Comparison of ENCODE assay signal across 7 mouse cellular contexts in genomic region chr12:71016503-71017241, GRCm38 (mm10). TPM values are rescaled to one million over a fixed set of nuclear protein-coding genes. Genes with fewer than 3 reads are reported as not detected.
A peak's percentile ranks its signal among the peaks of the same experiment; 100 is the strongest.
DNase-seq lines count a peak whose midpoint lies in the region; ATAC-seq and TF ChIP-seq lines count a peak whose summit lies in the region.

No protein-coding gene starts in this region.

- H3K4me3 ChIP-seq in MEL (ENCODE audit: control insufficient read depth in 1 of 2, insufficient read depth in 1 of 2, low read depth in 2 of 2, low read length in 2 of 2) = peak overlapping the region; percentile 79 to 83
- peak overlapping the region; percentile 98 for H3K4me3 ChIP-seq in forebrain, embryonic 11.5 days (ENCODE audit: low read depth, low read length)
- peak overlapping the region; percentile 97 for H3K4me3 ChIP-seq in limb, embryonic 13.5 days
- peak overlapping the region; percentile 62 for H3K4me3 ChIP-seq in midbrain, embryonic 15.5 days
- H3K4me3 ChIP-seq in stomach, postnatal 0 days (ENCODE audit: low read depth, low read length) = peak overlapping the region; percentile 98

- H3K27ac ChIP-seq in MEL (ENCODE audit: control insufficient read depth, low read depth, low read length) = peak overlapping the region; percentile 70
- peak overlapping the region; percentile 91 for H3K27ac ChIP-seq in forebrain, embryonic 11.5 days (ENCODE audit: low read depth, low read length)
- H3K27ac ChIP-seq in limb, embryonic 13.5 days = peak overlapping the region; percentile 98
- peak overlapping the region; percentile 82 for H3K27ac ChIP-seq in midbrain, embryonic 15.5 days
- peak overlapping the region; percentile 98 for H3K27ac ChIP-seq in stomach, postnatal 0 days (replicated peaks)

- H3K79me2 ChIP-seq in MEL (ENCODE audit: control insufficient read depth, insufficient read depth, low read length, poor library complexity) = peaks cover 42% of the 10 kb centered on the region

- DNase-seq in MEL (ENCODE audit: low read depth, low spot score) = no peak
- DNase-seq in adrenal gland, postnatal 25 days = peak; percentile 67
- peak; percentile 72 for DNase-seq in forebrain, embryonic 11.5 days (ENCODE audit: low spot score)
- peak; percentile 57 for DNase-seq in heart, postnatal 4 days
- peak; percentile 67 for DNase-seq in stomach, postnatal 0 days (ENCODE audit: low spot score)

- peak overlapping the region; percentile 97 for H3K9ac ChIP-seq in MEL (ENCODE audit: control insufficient read depth, low read depth, low read length, poor library complexity, severe bottlenecking)
- peak overlapping the region; percentile 88 for H3K9ac ChIP-seq in forebrain, embryonic 11.5 days (ENCODE audit: low read length)
- peak overlapping the region; percentile 93 for H3K9ac ChIP-seq in limb, embryonic 13.5 days
- H3K9ac ChIP-seq in midbrain, embryonic 15.5 days = peak overlapping the region; percentile 68
- peak overlapping the region; percentile 97 for H3K9ac ChIP-seq in stomach, postnatal 0 days (ENCODE audit: low read length)

- peak overlapping the region; percentile 69 for H3K4me2 ChIP-seq in forebrain, embryonic 11.5 days (ENCODE audit: low read depth, low read length, severe bottlenecking)
- peak overlapping the region; percentile 74 for H3K4me2 ChIP-seq in limb, embryonic 13.5 days (replicated peaks)
- peak overlapping the region; percentile 89 for H3K4me2 ChIP-seq in midbrain, embryonic 15.5 days
- peak overlapping the region; percentile 76 for H3K4me2 ChIP-seq in stomach, postnatal 0 days (replicated peaks; ENCODE audit: low read depth)

- H3K27me3 ChIP-seq in MEL (ENCODE audit: control insufficient read depth in 1 of 2, insufficient read depth in 2 of 2, low read length in 2 of 2) = no peaks in the 10 kb centered on the region
- no peaks in the 10 kb centered on the region for H3K27me3 ChIP-seq in forebrain, embryonic 11.5 days (ENCODE audit: control insufficient read depth, insufficient read depth, low read length)
- H3K27me3 ChIP-seq in limb, embryonic 13.5 days = no peaks in the 10 kb centered on the region
- H3K27me3 ChIP-seq in midbrain, embryonic 15.5 days (replicated peaks) = no peaks in the 10 kb centered on the region
- no peaks in the 10 kb centered on the region for H3K27me3 ChIP-seq in stomach, postnatal 0 days (ENCODE audit: control insufficient read depth, insufficient read depth, low read length)

- no peak for TF ChIP-seq EP300 in MEL (IDR thresholded peaks at IDR 0.05; ENCODE audit: low read depth in 1 of 2, low read length in 2 of 2)
- no peak for TF ChIP-seq EP300 in stomach, postnatal 0 days (optimal IDR thresholded peaks at IDR 0.05)

- TF ChIP-seq CTCF in MEL (IDR thresholded peaks at IDR 0.05 in 2 of 3, conservative IDR thresholded peaks at IDR 0.05 in 1 of 3; ENCODE audit: control insufficient read depth in 1 of 3, insufficient read depth in 1 of 3, low read depth in 2 of 3, low read length in 3 of 3, poor library complexity in 1 of 3, severe bottlenecking in 1 of 3) = no peak
- no peak for TF ChIP-seq CTCF in stomach, postnatal 0 days (IDR thresholded peaks at IDR 0.05; ENCODE audit: low read depth)

- H3K36me3 ChIP-seq in MEL (ENCODE audit: control insufficient read depth in 1 of 2, insufficient read depth in 2 of 2, low read length in 2 of 2) = peaks cover 8 to 30% of the 10 kb centered on the region in 2 experiments
- H3K36me3 ChIP-seq in forebrain, embryonic 11.5 days (ENCODE audit: control insufficient read depth, insufficient read depth, low read length) = no peaks in the 10 kb centered on the region; the same call in 1 of the 2 replicates
- H3K36me3 ChIP-seq in limb, embryonic 13.5 days = peaks cover 38% of the 10 kb centered on the region
- H3K36me3 ChIP-seq in midbrain, embryonic 15.5 days (replicated peaks) = peaks cover 18% of the 10 kb centered on the region; the same call in 1 of the 2 replicates
- H3K36me3 ChIP-seq in stomach, postnatal 0 days (ENCODE audit: control insufficient read depth, insufficient read depth, low read length) = peaks cover 6% of the 10 kb centered on the region; the same call in 1 of the 2 replicates

- peak; percentile 18 for ATAC-seq in forebrain, embryonic 11.5 days (replicated peaks; ENCODE audit: low FRiP score)
- ATAC-seq in limb, embryonic 13.5 days (ENCODE audit: low FRiP score, low read depth) = no peak
- no peak for ATAC-seq in midbrain, embryonic 15.5 days (replicated peaks)
- ATAC-seq in stomach, postnatal 0 days (ENCODE audit: low FRiP score, low TSS enrichment) = peak; percentile 19; the same call in 1 of the 2 replicates

- H3K9me3 ChIP-seq in MEL (replicated peaks; ENCODE audit: insufficient read depth, low read length) = no peaks in the 10 kb centered on the region
- H3K9me3 ChIP-seq in forebrain, embryonic 11.5 days (ENCODE audit: control insufficient read depth, low read length) = no peaks in the 10 kb centered on the region
- no peaks in the 10 kb centered on the region for H3K9me3 ChIP-seq in limb, embryonic 13.5 days
- no peaks in the 10 kb centered on the region for H3K9me3 ChIP-seq in midbrain, embryonic 15.5 days
- no peaks in the 10 kb centered on the region for H3K9me3 ChIP-seq in stomach, postnatal 0 days (ENCODE audit: control insufficient read depth, low read length)

- H3K4me1 ChIP-seq in MEL (ENCODE audit: control insufficient read depth in 1 of 2, insufficient read depth in 2 of 2, low read length in 2 of 2) = peaks cover 2 to 15% of the 10 kb centered on the region in 2 experiments; a peak in 2 of 4 replicates
- H3K4me1 ChIP-seq in forebrain, embryonic 11.5 days (replicated peaks; ENCODE audit: control insufficient read depth, insufficient read depth, low read length) = peaks cover 5% of the 10 kb centered on the region; the same call in 1 of the 2 replicates
- H3K4me1 ChIP-seq in limb, embryonic 13.5 days = peaks cover 33% of the 10 kb centered on the region
- peaks cover 31% of the 10 kb centered on the region for H3K4me1 ChIP-seq in midbrain, embryonic 15.5 days
- H3K4me1 ChIP-seq in stomach, postnatal 0 days (replicated peaks; ENCODE audit: control insufficient read depth, insufficient read depth) = 0 out of 2 replicates have a peak, but pooled peaks cover 3% of the 10 kb centered on the region

- TF ChIP-seq RAD21 in MEL (IDR thresholded peaks at IDR 0.05; ENCODE audit: low read depth, low read length) = no peak

- no peak; a peak in 1 of 4 replicates for TF ChIP-seq POLR2A in MEL (IDR thresholded peaks at IDR 0.05; ENCODE audit: control insufficient read depth in 1 of 2, insufficient read depth in 1 of 2, low read depth in 1 of 2, low read length in 2 of 2, poor library complexity in 1 of 2)

- 1% methylated on average over 36 of the region's 82 CpGs for WGBS in forebrain, embryonic 11.5 days
- WGBS in limb, embryonic 13.5 days = under 1% methylated on average over 49 of the region's 82 CpGs
- WGBS in midbrain, embryonic 15.5 days = under 1% methylated on average over 76 of the region's 82 CpGs
- under 1% methylated on average over 30 of the region's 82 CpGs for WGBS in stomach, postnatal 0 days

TF ChIP-seq in MEL, 35 proteins besides CTCF, POLR2A, EP300 and RAD21:
- 0 out of 2 replicates have a peak, but pooled peaks have one; percentile 6 for TF ChIP-seq UBTF (IDR thresholded peaks at IDR 0.05; ENCODE audit: borderline replicate concordance, insufficient read depth, low read depth, low read length)
- no peak for TF ChIP-seq NRF1 (IDR thresholded peaks at IDR 0.05; ENCODE audit: insufficient read depth, low read depth, low read length, poor library complexity, severe bottlenecking)
- TF ChIP-seq E2F4 (IDR thresholded peaks at IDR 0.05; ENCODE audit: borderline replicate concordance, low read depth, low read length) = no peak
- 0 out of 2 replicates have a peak, but pooled peaks have one; percentile 34 for TF ChIP-seq MAZ (IDR thresholded peaks at IDR 0.05; ENCODE audit: low read depth, low read length)

RNA-seq across cellular contexts. Expression of gene Arid4a, which starts 0.9 kb away (rescaled TPM):
- total RNA-seq in MEL (2012; rRNA removed) = 6.7 and 7.2 TPM in 2 replicates
- polyA plus RNA-seq in MEL (2012; ENCODE audit: insufficient read depth in 1 of 2, insufficient read length in 2 of 2, low read depth in 1 of 2, low replicate concordance in 2 of 2, missing spikeins in 1 of 2) = 10 to 100 TPM in 1 of 2 experiments, not detected in 1; 13.0 TPM
- 23.9 and 27.9 TPM in 2 replicates for total RNA-seq in adrenal gland, postnatal 25 days (2021)
- 35.7 and 38.1 TPM in 2 replicates for polyA plus RNA-seq in forebrain, embryonic 11.5 days (2014; fragmentation: Nextera tagmentation; extraction: Ambion mirVana)
- total RNA-seq in heart, postnatal 4 days (2021) = 10 to 100 TPM; 13.0 to 13.4 TPM
- 42.9 and 43.5 TPM in 2 replicates for polyA plus RNA-seq in limb, embryonic 13.5 days (2015; fragmentation: Nextera tagmentation; extraction: Ambion mirVana)
- 43.9 and 45.3 TPM in 2 replicates for polyA plus RNA-seq in midbrain, embryonic 15.5 days (2015; fragmentation: Nextera tagmentation; extraction: Ambion mirVana)
- polyA plus RNA-seq in stomach, postnatal 0 days (2015; fragmentation: Nextera tagmentation; extraction: Ambion mirVana) = 22.4 and 23.3 TPM in 2 replicates

RNA-seq across cellular contexts. Expression of gene Psma3, which starts 42.3 kb away (rescaled TPM):
- 304 and 348 TPM in 2 replicates for total RNA-seq in MEL (2012; rRNA removed)
- 100 to 1,000 TPM in 1 of 2 experiments, not detected in 1; 295 TPM for polyA plus RNA-seq in MEL (2012; ENCODE audit: insufficient read depth in 1 of 2, insufficient read length in 2 of 2, low read depth in 1 of 2, low replicate concordance in 2 of 2, missing spikeins in 1 of 2)
- total RNA-seq in adrenal gland, postnatal 25 days (2021) = 332 and 408 TPM in 2 replicates
- 502 and 601 TPM in 2 replicates for polyA plus RNA-seq in forebrain, embryonic 11.5 days (2014; fragmentation: Nextera tagmentation; extraction: Ambion mirVana)
- 100 to 1,000 TPM; 257 to 261 TPM for total RNA-seq in heart, postnatal 4 days (2021)
- 634 and 669 TPM in 2 replicates for polyA plus RNA-seq in limb, embryonic 13.5 days (2015; fragmentation: Nextera tagmentation; extraction: Ambion mirVana)
- 495 and 513 TPM in 2 replicates for polyA plus RNA-seq in midbrain, embryonic 15.5 days (2015; fragmentation: Nextera tagmentation; extraction: Ambion mirVana)
- polyA plus RNA-seq in stomach, postnatal 0 days (2015; fragmentation: Nextera tagmentation; extraction: Ambion mirVana) = 469 and 479 TPM in 2 replicates

Comparison
In these comparisons a context has a peak if more than half of its experiments do, and no peak if none do; other contexts are left out.
1. ATAC-seq: peak in forebrain, embryonic 11.5 days (single experiment) and stomach, postnatal 0 days (single experiment); none in limb, embryonic 13.5 days (single experiment) and midbrain, embryonic 15.5 days (single experiment).
2. Peak in every context shown above with its lines, with median percentiles within 50 percentile points of each other: H3K27ac ChIP-seq, H3K4me3 ChIP-seq, H3K9ac ChIP-seq and H3K4me2 ChIP-seq.